Mouse (Mus musculus): ENCODE data around the gene Glb1.

Gene Glb1

GRCm38 (mm10) chr9:114395258-114395657 is 5.6 kb upstream of the Glb1 start:
- no peak for DNase-seq (ENCODE audit: low spot score)

DNA sequence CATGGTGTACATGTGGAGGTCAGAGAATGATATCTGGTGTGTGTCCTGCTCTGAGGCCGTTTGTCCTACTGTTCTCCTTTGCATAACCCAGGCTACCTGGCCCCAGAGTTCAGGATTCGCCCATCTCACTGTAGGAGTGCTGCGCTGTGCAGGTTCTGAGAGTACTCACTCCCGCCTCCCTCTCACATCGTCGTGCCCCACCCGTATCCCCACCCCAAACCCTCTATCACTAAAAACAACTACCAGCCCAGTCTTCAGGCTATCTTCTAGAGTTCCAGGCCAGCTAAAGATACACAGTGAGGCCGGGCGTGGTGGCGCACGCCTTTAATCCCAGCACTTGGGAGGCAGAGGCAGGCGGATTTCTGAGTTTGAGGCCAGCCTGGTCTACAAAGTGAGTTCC is 1.2 kb upstream of the Glb1 start:
- DNase-seq (ENCODE audit: low spot score) = no peak

DNA sequence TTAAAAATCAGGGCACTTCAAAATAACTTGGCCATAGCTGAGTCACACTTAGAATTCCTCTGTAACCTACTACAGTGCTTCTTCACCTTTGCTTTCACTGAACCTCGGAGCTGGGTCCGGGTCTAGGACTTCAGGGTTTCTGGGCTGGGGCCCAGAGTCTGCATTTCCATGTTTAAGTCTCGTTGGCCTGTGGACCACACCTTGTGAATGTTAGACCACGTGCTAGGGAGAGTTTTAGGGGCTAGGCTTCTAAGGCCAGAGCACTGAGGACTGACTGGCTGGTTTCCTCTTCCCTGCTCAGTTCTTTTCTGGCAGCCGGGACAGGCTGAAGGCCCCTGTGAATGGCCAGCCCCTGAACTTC is 308 bp upstream of the Glb1 start:
- DNase-seq (ENCODE audit: low spot score) = no peak

- DNase-seq (ENCODE audit: low spot score) = no peak
Measured at GRCm38 (mm10) chr9:114401685-114402080, 807 bp downstream of the Glb1 start.

DNA sequence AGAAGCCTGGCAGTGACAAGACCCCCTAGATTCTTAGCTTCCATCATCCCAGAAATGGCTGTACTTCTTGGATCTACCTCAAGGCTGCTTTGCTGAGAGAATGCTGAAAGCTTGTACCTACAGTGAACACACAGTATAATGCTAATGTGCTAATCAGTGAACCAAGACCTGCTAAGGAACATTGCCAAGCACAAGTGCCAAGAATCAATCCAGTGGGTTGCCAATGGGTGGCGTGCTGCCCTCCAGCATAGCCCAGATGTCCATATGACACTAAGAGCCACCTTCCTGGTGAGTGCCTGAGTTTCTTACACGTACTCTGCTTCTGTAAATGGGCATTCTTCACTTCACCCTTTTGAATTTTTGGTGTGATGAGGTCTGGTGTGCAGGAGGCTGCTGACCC is 6.8 kb downstream of the Glb1 start:
- no peak for DNase-seq (ENCODE audit: low spot score)

GRCm38 (mm10) chr9:114410313-114410862 is 9.5 kb downstream of the Glb1 start:
- DNase-seq (ENCODE audit: low spot score) = no peak

- DNase-seq (ENCODE audit: low spot score) = no peak
Measured at GRCm38 (mm10) chr9:114411295-114411694, 10.4 kb downstream of the Glb1 start.

GRCm38 (mm10) chr9:114412406-114412805 is 11.5 kb downstream of the Glb1 start:
- no peak for DNase-seq (ENCODE audit: low spot score)

- DNase-seq (ENCODE audit: low spot score) = no peak
Measured at GRCm38 (mm10) chr9:114413866-114414265, 13.0 kb downstream of the Glb1 start.

DNA sequence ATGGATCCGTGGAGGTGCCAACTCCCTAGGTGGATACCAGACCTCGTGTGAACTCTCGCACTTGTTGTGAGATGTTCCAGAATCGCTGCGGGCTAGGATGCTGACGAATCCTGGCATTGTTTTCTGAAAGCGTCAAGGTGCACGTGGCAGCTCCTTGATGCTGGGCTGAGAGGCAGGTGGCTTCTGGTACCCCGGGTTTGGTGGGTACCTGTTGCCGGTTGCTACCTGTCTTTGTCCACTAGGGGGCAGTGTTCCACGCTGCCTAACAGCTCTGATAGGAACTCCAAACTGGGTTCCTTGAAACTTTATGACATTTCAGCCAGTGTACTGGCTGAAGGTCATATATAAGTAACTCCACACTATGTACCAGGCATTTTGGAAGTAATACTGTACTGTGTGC is 14.8 kb downstream of the Glb1 start:
- no peak for DNase-seq (ENCODE audit: low spot score)

DNA sequence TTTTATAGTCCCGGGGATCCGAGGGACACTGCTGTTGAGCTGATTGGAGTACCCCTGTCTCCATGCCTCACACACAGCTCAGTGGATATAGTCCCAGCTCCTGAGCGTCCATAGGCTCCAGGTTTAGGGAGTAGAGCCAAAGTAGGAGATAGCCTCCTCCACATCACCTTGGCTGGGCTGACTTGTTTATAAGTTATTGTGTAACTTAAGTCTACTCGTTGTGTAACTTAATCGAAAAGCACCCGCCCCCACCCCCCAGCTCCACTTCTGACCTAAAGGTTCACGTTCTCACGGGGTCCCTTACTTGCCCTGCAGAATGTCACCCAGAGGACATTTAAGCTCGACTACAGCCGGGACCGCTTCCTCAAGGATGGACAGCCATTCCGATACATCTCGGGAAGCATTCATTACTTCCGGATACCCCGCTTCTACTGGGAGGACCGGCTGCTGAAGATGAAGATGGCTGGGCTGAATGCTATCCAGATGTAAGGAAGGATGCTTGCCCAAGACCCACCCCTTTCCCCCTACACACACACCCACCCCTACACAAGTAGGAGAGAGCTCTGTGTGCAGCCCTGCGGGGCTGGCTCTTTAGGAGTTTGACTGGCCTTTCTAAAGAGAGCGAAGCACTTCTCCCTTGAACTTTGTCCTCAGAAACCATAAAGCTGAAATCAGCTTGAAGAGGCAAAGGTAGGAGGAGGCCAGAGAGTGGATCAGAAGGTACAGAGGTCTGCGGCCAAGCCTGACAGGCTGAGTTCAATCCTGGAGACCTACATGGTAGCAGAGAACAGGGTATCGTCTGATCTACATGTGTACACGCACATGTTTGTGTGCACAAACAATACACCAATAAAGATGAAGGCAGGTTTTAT is 16.0 kb downstream of the Glb1 start:
- DNase-seq (ENCODE audit: low spot score) = no peak

DNA sequence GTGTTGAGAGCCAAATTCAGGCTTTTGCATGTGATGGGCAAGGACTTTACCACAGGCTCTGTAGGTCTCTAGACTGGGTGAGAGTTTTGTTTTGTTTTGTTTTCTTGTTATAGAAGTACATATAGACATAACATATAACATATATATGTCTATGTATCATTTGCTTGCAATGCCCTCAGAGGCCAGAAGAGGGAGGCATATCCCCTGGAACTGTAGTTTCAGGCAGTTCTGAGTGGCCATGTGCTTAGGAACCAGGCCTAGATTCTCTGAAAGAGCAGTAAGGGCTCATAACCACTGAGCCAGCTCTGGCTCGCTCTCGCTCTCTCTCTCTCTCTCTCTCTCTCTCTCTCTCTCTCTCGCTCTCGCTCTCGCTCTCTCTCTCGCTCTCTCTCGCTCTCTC is 17.3 kb downstream of the Glb1 start:
- DNase-seq (ENCODE audit: low spot score) = no peak

GRCm38 (mm10) chr9:114420443-114420842 is 19.6 kb downstream of the Glb1 start:
- no peak for DNase-seq (ENCODE audit: low spot score)

- DNase-seq (ENCODE audit: low spot score) = no peak
Measured at GRCm38 (mm10) chr9:114421045-114421444, 20.2 kb downstream of the Glb1 start.

DNA sequence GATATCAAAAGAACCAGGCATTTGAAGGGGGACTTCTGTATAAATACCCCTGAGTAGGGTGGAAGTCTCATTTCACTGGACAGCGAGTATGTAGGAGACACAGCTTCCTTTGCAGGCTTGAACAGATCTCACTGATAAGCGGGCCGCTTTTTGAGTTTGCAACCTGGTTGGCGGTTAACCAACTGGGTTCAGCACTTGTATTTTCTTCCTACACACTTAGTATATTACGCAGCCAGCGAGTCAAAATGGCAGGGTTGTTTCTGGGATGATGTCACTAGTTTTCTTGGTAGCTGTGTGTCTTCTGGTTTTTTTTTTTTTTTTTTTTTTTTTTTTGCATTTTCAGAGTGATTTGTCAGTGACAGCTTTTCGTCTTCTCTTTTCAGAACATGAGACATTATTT is 20.9 kb downstream of the Glb1 start:
- DNase-seq (ENCODE audit: low spot score) = no peak

GRCm38 (mm10) chr9:114425576-114425975 is 24.7 kb downstream of the Glb1 start:
- no peak for DNase-seq (ENCODE audit: low spot score)

DNA sequence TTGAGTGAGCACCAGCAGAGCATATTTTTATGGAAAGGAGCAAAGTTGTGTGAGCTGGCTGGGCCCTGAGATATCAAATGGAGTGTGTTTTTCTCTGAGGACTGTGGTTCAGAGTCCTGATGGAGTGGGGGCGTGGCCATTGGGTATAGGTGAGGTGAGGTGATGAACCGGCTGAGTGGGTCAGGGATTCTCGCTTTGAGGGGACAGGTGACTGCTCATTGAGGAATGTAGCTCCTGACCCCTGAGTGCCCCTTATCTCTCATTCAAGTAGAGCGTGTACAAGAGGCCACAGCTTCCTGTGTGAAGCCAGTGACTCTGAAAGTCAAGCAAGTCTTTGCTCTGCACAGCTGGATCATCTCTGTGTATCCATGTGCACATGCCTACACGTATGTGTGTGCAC is 25.3 kb downstream of the Glb1 start:
- DNase-seq (ENCODE audit: low spot score) = no peak

GRCm38 (mm10) chr9:114427425-114427824 is 26.5 kb downstream of the Glb1 start:
- DNase-seq (ENCODE audit: low spot score) = no peak

GRCm38 (mm10) chr9:114428103-114428834 is 27.4 kb downstream of the Glb1 start:
- DNase-seq (ENCODE audit: low spot score) = no peak

- DNase-seq (ENCODE audit: low spot score) = no peak
Measured at GRCm38 (mm10) chr9:114435668-114436067, 34.8 kb downstream of the Glb1 start.

- no peak for DNase-seq (ENCODE audit: low spot score)
Measured at GRCm38 (mm10) chr9:114440548-114440947, 39.7 kb downstream of the Glb1 start.

GRCm38 (mm10) chr9:114442225-114442624 is 41.3 kb downstream of the Glb1 start:
- no peak for DNase-seq (ENCODE audit: low spot score)

GRCm38 (mm10) chr9:114442893-114443292 is 42.0 kb downstream of the Glb1 start:
- DNase-seq (ENCODE audit: low spot score) = no peak

Data from urinary bladder, postnatal 10 days (tissue).